Mouse (Mus musculus): Measurements from ENCODE around the gene Pabpn1l.

Pabpn1l gene

GRCm38 (mm10) chr8:122575735-122576647 is 46.5 kb downstream of the Pabpn1l start:
- in situ Hi-C loops (cut with MboI, MseI) = no loop called here

- in situ Hi-C loops (cut with MboI, MseI) = no loop called here
Measured at GRCm38 (mm10) chr8:122575286-122575685, 47.3 kb downstream of the Pabpn1l start.

- in situ Hi-C loops (cut with MboI, MseI) = loop anchor here (25.0 kb wide), 1 partner anchor 988 kb away; no protein-coding TSS in a partner anchor
Measured at GRCm38 (mm10) chr8:122574667-122575251, 47.8 kb downstream of the Pabpn1l start.

DNA sequence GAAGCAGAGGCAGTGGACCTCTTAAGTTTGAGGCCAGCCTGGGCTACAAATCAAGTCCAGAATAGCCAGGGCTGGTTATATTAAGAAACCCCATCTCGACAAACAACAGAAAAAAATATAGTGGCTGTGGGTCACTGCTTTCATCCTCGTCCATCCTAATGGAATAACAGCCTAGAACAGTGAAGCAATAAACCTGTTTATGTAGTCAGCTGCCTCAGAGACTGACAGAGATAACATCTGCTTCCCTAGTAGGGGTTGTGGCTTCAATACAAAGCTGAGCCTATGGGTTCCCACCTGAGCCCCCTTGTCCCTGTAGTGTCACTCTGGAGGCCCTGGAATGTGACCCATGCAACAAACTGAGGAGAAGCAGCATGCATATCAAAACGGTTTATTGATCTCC is 48.3 kb downstream of the Pabpn1l start:
- in situ Hi-C loops (cut with MboI, MseI) = loop anchor here (25.0 kb wide), 1 partner anchor 988 kb away; no protein-coding TSS in a partner anchor

DNA sequence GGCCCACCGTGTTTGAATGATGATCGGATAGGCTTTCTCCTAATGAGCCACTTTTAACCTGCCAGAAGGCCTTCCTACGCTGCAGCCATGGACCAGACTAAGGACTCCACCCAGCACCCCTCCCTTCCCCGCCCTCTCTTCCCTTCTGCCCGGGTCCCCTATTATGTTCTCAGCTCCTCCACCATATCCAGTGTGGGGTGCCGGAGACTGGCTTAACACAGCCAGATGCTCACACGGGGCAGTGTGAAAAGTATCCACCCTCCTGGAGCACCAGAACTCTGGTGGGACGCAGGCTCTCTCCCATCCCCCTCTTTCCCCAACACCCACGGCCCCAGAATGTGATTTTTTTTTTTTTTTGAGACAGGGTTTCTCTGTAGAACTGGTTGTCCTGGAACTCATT is 49.0 kb downstream of the Pabpn1l start:
- in situ Hi-C loops (cut with MboI, MseI) = loop anchor here (25.0 kb wide), 1 partner anchor 989 kb away; no protein-coding TSS in a partner anchor

DNA sequence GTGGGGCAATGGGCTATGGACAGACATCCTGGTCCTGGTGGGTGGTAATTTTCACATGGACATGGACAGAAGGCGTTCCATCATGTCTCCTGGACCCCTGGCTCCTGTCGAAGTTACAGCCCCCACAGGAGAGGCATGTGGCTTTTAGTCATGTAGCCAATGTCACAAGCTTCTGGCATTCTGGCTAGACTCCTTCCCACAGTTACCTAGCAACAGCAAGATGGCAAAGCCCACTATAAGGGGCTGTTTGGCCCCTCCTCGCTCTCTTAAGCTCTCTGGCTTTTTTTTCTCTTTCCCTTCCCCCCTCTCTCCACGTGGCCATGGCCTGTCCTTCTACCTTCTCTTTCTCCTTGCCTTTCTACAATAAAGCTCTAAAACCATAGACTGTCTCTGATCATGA is 49.4 kb downstream of the Pabpn1l start:
- in situ Hi-C loops (cut with MboI, MseI) = loop anchor here (25.0 kb wide), 1 partner anchor 989 kb away; no protein-coding TSS in a partner anchor

DNA sequence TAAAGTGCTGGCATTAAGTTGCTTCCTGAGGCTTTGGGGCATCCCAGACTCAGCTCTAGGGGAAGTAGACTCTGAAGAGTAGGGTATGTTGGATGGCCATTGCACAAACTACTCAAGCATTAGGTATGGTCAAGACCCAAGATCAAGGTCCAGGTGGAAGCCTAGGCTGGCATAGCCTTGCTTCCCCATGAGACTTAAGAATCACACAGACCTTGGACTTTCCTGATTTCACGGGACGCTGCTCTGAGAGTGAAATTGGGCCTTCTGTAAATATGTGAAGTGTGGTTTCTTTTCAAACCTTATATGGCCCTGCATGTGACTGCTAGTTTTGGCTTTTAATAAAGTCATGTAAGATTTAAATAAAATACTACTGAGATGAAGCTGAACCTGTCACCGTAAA is 49.8 kb downstream of the Pabpn1l start:
- in situ Hi-C loops (cut with MboI, MseI) = loop anchor here (25.0 kb wide), 1 partner anchor 990 kb away; no protein-coding TSS in a partner anchor

- in situ Hi-C loops (cut with MboI, MseI) = loop anchor here (25.0 kb wide), 1 partner anchor 990 kb away; no protein-coding TSS in a partner anchor
Measured at GRCm38 (mm10) chr8:122571750-122572267, 50.7 kb downstream of the Pabpn1l start.

- in situ Hi-C loops (cut with MboI, MseI) = loop anchor here (25.0 kb wide), 1 partner anchor 991 kb away; no protein-coding TSS in a partner anchor
Measured at GRCm38 (mm10) chr8:122571153-122571552, 51.4 kb downstream of the Pabpn1l start.

DNA sequence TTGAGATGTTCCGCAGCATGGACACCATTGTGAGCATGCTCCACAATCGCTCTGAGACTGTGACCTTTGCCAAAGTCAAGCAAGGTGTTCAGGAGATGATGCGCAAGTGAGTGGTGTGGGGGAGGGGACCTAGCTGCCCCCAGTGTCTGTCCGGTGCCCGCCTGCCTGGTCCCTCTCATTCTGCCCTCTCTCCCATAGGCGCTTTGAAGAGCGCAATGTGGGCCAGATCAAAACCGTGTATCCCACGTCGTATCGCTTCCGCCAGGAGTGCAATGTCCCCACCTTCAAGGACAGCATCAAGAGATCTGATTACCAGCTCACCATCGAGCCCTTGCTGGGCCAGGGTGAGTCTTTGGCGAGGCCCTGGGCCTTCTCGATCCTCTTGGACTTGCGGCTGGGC is 52.5 kb downstream of the Pabpn1l start:
- in situ Hi-C loops (cut with MboI, MseI) = loop anchor here (10.0 to 25.0 kb wide), 2 partner anchors 992 to 995 kb away; partner anchors contain the start of gene Fbxo31
